Comparison of ENCODE assay signal across 9 mouse cellular contexts in the genomic region with DNA sequence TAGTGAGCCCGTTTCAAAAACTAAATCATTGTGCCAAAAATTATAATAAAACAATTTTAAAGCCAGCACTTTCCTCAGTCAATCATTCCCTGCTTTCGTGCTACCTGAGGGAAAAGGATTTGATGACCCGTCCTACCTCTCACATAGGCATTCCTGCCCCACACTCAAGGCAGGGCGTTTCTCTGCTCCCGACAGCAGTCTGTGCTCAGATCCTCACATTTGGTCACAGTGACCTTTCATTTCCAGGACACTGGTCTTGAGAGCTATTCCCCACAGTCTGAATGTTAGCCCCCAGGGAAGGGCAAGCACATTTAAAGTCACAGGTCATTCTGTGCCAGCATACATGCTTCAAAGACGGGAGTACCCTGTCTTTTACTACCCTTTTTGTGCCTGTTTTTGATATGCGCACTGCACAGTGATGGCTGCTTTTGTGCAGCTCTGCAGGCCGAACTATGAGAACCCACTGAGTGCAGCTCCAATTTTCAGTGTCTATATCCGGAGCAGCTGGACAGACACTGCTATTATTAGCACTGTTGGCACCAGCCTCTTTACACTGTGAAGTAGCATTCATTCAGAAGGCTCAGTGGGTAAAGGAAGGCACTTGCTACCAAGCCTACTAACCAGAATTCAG. TPM values are rescaled to one million over a fixed set of nuclear protein-coding genes. Genes with fewer than 3 reads are reported as not detected.
A peak's percentile ranks its signal among the peaks of the same experiment; 100 is the strongest.
DNase-seq lines count a peak whose midpoint lies in the region.
"Had no signal": no experiment of that assay in that cellular context is flagged by ENCODE, and none has a peak within 500 bp of the region (broad histone marks: within the 10 kb centered on the region; RNA-seq: fewer than 3 reads in every experiment).

No protein-coding gene starts in this region.

- peak; percentile 10 for DNase-seq in cerebellum, postnatal 25 days
- DNase-seq in cerebellum, adult 8-10 months = no peak
- DNase-seq in left cerebral cortex, adult 11 months (ENCODE audit: low spot score) = peak; percentile 10
- DNase-seq in left cerebral cortex, adult 8-10 months (ENCODE audit: low spot score in 2 of 2) = no peak
- DNase-seq in gastrocnemius, postnatal 25 days = peak; percentile 43
- DNase-seq in heart, postnatal 4 days = peak; percentile 41
- DNase-seq in kidney, adult 11 months = no peak
- no peak for DNase-seq in spleen, postnatal 4 days (ENCODE audit: low spot score in 2 of 2)
- DNase-seq: thymus, adult 18-20 months had no signal

RNA-seq across cellular contexts. Expression of a gene that starts 26.3 kb away (rescaled TPM):
- total RNA-seq in left cerebral cortex, adult 8-10 months (2022) = 10 to 100 TPM; 22.5 to 29.1 (median 27.2) TPM
- total RNA-seq in gastrocnemius, postnatal 25 days (2021) = 1 to 10 TPM in 1 of 2 experiments, under 1 TPM in 1; 0.56 to 1.1 TPM
- total RNA-seq in heart, postnatal 4 days (2021) = 10 to 100 TPM; 43.7 to 47.3 TPM

Comparison
In these comparisons a context has a peak if more than half of its experiments do, and no peak if none do; other contexts are left out.
1. DNase-seq: peak in cerebellum, postnatal 25 days (2 of 2), left cerebral cortex, adult 11 months (single experiment), gastrocnemius, postnatal 25 days (single experiment) and heart, postnatal 4 days (single experiment); none in cerebellum, adult 8-10 months (single experiment), left cerebral cortex, adult 8-10 months (0 of 2), kidney, adult 11 months (single experiment) and spleen, postnatal 4 days (0 of 2).
2. RNA of a gene that starts 26.3 kb away (total RNA-seq): 43.7 to 47.3 TPM in heart, postnatal 4 days and 22.5 to 29.1 TPM in left cerebral cortex, adult 8-10 months; 0.56 to 1.1 TPM in gastrocnemius, postnatal 25 days; every median in the first group is over 10 times any median in the second.